Mouse (Mus musculus) layer of hippocampus, postnatal 10 days (tissue): ENCODE measurements at regions not wholly inside any gene's neighbourhood (a gene's known extent, or its start where the extent isn't known, plus 50 kb on each side); places are given as distances from the start of the nearest gene placed in this dataset.
A peak's percentile ranks its signal among the peaks of the same experiment; 100 is the strongest.

Source experiments
- DNase-seq, 2 experiments: peaks; one replicate each; pipeline ENCODE4 v3.0.0; 2021; ENCODE audit warnings: low spot score in 2 of 2

GRCm38 (mm10) chr10:66852708-66853107 is 243.2 kb upstream of the Jmjd1c start:
- peak in 1 of 2 experiments; percentile 18 for DNase-seq

GRCm38 (mm10) chr10:66853258-66853657 is 242.7 kb upstream of the Jmjd1c start:
- DNase-seq: peak; percentile 93

GRCm38 (mm10) chr10:66854895-66855294 is 241.0 kb upstream of the Jmjd1c start:
- no peak for DNase-seq

GRCm38 (mm10) chr10:66857330-66857729 is 238.6 kb upstream of the Jmjd1c start:
- DNase-seq: no peak

- no peak for DNase-seq
Observed at GRCm38 (mm10) chr10:66861421-66861820, 234.5 kb upstream of the Jmjd1c start.

- DNase-seq: peak; percentile 9 to 20
Observed at GRCm38 (mm10) chr10:66864161-66864862, 231.6 kb upstream of the Jmjd1c start.

GRCm38 (mm10) chr10:66865010-66865582 is 230.8 kb upstream of the Jmjd1c start:
- no peak for DNase-seq

- no peak for DNase-seq
Observed at GRCm38 (mm10) chr10:66871133-66871664, 224.7 kb upstream of the Jmjd1c start.

GRCm38 (mm10) chr10:66871673-66872072 is 224.3 kb upstream of the Jmjd1c start:
- no peak for DNase-seq

GRCm38 (mm10) chr10:66873468-66873867 is 222.5 kb upstream of the Jmjd1c start:
- no peak for DNase-seq

- peak; percentile 30 to 46 for DNase-seq
Observed at GRCm38 (mm10) chr10:66879071-66879470, 216.9 kb upstream of the Jmjd1c start.

- DNase-seq: no peak
Observed at GRCm38 (mm10) chr10:66882825-66883224, 213.1 kb upstream of the Jmjd1c start.

GRCm38 (mm10) chr10:66885575-66885974 is 210.3 kb upstream of the Jmjd1c start:
- no peak for DNase-seq

- DNase-seq: no peak
Observed at GRCm38 (mm10) chr10:66889786-66890555, 206.0 kb upstream of the Jmjd1c start.

- no peak for DNase-seq
Observed at GRCm38 (mm10) chr10:66891811-66892210, 204.1 kb upstream of the Jmjd1c start.

GRCm38 (mm10) chr10:66893836-66894235 is 202.1 kb upstream of the Jmjd1c start:
- DNase-seq: no peak

- DNase-seq: no peak
Observed at GRCm38 (mm10) chr10:66896698-66897622, 199.0 kb upstream of the Jmjd1c start.

- no peak for DNase-seq
Observed at GRCm38 (mm10) chr10:66899724-66900123, 196.2 kb upstream of the Jmjd1c start.

GRCm38 (mm10) chr10:66900781-66901180 is 195.1 kb upstream of the Jmjd1c start:
- DNase-seq: no peak

GRCm38 (mm10) chr10:66901873-66902272 is 194.1 kb upstream of the Jmjd1c start:
- no peak for DNase-seq
